Mouse (Mus musculus) heart, adult 9 months (tissue): ENCODE data around the gene Mcm6.

Experiments
- DNase-seq, 2 experiments: peaks; one replicate each; pipeline ENCODE4 v3.0.0; 2022; ENCODE audit warnings: low spot score in 2 of 2

Gene Mcm6

DNA sequence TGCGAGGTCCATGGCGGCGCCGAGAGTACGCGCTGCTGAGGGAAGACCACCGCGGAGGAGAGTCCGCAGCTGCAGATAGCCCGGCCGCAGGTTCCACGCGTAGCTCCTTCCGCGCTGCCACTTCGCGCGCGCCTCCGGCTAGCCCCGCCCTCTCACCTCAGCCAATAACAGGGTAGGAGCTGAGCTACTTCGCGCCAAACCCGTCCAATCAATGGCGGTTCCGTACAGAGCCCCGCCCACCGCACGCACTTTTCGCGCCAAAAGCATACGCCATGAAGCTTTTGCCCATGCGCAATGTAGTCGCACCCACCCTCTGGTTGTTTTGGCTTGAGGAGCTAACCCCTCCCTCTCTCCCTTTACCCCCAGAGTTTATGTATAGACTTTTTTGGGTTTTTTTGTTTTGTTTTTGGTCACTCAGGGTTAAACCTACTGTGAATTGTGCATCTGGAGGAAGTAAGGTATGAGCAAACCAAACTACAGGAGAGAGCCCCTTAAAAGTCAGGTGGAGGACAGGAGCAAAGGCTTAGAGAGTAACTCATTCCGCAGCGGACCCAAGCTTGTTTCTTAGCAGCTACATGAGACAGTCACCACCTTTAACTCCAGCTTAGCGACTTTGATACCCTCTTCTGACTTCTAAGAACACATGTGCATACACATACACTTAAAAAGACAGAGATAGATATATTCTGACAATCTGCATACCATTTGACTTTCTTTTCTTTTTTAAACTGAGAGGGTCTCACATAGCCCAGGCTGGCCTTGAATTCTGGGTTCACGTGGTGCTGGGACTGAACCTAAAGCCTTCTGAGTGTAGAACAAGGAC is at the start of gene Mcm6:
Gene Mcm6, minus strand, starts transcription at position 111 of the 823 bp plus-strand sequence.
- peak; percentile 95 to 97 for DNase-seq

- DNase-seq = no peak
Measured at GRCm38 (mm10) chr1:128406846-128407245, 47.4 kb upstream of the Mcm6 start.

DNA sequence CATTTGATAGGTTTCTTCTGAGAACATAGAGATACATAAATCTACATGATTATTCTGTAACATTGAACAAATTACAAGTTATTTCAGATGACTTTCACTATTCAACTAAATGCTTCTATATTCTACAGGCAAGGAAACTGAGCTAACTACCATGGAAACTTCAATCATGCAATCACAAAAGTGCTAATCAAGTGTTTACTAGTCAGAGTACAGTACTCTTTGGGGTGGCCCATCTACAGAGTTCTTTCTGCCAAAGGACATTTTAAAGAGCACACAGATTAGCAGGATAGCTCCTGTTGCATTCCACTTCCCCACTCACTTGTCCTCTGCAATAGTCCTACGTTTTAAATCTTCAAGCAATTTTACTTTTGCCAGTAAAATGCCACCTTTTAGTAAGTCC is 46.2 kb upstream of the Mcm6 start:
- DNase-seq = no peak

GRCm38 (mm10) chr1:128405041-128405481 is 45.6 kb upstream of the Mcm6 start:
- DNase-seq = no peak

DNA sequence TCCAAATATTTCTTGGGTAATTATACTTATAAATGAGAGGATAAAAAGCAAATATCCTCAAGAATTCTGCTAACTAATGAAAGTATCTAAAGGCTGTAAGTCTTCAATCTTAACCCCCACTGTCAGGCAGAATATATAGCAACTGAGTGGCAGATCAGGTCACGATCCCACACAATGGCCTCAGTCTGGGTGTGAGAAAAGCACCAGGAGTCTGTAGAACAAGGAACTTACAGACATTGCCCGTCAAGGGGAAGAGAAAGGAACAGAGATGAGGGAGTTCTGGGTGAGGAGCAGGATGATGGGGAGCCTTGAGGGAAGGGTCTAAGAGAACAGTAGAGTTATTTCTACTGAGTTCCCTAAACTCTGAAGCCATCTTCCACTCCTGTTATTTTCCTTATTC is 41.5 kb upstream of the Mcm6 start:
- no peak for DNase-seq

GRCm38 (mm10) chr1:128399941-128400915 is 40.8 kb upstream of the Mcm6 start:
- DNase-seq = no peak

DNA sequence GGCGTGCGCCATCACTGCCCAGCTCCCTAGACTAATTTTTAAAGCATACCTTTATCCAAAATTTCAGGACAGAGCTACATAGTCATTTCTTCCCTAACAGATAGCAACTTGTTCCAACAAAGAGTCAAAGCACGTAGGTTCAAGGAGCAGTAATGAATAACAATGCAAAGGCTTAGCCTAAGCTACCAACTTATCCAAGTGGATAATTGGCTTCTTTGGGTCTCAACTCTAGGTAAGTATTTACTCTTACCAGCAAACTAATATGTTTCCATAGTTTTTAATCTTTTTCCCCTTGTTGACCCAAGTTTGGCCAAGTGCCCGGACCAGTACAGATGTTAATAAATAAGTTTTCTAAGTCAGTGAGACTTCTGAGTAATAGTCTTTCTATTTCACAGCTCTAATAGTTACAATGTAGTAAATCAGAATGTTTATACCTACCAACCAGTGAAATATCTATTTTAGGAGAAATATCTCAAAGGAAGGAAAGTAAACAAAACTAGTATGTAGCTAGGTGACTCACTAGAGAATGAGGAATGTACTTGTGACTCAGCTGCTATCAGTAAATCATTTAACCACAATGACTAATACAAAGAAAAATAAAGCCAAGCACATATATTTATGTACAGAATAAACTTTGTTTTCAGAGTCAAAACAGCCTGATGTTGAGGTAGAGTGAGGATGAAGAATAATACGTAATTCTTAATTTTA is 39.4 kb upstream of the Mcm6 start:
- DNase-seq = no peak

DNA sequence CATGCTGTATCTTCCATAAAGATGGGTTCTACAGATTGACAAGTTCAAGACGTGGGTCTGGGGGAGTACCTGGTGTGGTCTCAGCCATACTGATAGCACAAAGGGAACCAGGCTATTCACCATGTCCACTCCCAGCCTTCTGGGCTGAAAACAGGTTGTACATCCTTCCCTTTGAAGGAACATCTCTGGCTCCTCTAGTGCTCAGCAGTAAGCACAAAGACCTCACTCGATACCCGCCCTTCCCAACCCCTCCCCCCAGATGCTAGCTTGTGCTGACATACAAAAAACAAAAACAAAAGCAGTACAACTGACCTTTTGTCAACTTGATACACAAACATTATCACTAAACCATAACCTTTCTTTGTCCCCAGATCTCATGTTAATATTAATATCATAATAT is 35.2 kb upstream of the Mcm6 start:
- DNase-seq = no peak

DNA sequence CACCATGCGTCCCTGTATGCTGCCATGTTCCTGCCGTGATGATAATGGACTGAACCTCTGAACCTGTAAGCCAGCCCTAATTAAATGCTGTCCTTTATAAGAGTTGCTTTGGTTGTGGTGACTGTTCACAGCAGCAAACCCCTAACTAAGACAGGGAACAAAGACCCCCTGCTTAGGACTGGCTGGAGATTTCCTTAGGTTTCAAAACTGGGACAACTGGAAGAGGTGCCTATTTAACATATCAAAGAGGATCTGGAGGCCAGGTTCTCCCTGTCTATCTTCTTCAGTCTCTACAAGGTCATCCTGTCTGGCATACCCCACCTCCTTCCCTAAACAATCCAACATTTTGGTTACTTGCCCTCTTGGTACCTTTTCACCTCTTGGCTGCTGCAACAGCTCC is 32.9 kb upstream of the Mcm6 start:
- DNase-seq = no peak

- no peak for DNase-seq
Measured at GRCm38 (mm10) chr1:128386487-128386886, 27.0 kb upstream of the Mcm6 start.

DNA sequence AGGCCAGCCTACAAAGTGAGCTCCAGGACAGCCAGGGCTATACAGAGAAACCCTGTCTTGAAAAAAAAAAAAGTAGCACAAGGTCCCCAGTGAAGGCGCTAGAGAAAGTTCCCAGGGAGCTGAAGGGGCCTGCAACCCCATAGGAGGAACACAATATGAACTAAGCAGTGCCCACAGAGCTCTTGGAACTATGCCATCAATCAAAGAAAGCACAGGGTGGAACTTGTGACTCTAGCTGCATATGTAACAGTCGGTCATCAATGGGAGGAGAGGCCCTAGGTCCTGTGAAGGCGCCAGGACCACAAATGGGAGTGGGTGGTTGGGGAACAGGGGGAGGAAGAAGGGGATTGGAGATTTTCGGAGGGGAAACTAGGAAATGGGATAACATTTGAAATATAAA is 17.4 kb upstream of the Mcm6 start:
- no peak for DNase-seq

DNA sequence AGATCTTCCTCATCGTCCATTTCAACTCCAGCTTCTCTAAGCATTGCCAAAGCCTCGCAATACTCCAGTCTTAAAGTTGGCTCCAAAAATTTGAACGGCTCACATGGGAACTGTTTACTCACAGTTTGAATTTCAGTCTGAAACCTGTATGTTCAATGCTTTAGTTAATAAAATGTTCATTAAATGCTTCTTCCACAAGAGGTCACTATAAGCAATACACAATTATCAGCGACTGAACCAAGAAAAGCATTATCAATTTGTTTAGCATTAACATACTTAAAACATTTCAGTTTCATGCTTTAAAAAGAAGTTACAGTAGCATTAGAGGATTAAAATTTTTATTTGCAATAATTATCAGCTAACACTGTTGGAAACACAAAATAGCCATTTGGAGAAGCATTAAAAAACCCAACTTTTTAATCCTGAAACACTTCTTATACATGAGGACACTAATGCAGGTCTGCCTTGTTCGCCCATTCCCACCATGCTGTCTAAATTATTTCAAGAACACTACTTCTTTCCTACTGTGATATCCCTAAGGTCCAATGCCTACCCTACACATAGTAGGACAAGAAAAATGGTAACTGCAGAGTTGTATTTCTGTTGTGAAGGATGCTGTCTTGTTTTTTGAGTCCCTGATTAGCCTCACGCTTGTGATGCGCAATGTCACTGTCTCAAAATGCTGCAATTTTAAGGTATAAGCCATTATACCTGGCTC is 12.8 kb upstream of the Mcm6 start:
- DNase-seq = no peak

GRCm38 (mm10) chr1:128368732-128369441 is 9.4 kb upstream of the Mcm6 start:
- DNase-seq = peak in 1 of 2 experiments; percentile 19

DNA sequence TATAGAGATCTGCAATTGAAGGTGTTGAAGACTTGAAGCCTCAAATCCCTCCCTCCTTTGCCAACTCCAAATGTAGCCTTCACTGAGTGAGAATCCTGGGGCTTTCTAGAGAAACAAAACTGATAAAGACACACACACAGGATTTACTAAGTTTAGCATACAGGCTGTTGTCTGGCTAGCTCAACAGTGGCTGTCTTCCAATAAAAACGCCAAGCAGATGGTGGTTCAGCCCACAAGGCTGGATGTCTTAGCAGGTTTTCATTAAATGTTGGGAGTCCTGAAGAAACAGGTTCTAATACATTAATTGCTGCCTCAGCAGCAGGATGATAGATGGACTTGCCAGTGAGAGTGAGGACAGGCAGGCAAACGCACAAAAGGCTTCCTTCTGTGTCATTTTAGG is 1.1 kb upstream of the Mcm6 start:
- DNase-seq = no peak

DNA sequence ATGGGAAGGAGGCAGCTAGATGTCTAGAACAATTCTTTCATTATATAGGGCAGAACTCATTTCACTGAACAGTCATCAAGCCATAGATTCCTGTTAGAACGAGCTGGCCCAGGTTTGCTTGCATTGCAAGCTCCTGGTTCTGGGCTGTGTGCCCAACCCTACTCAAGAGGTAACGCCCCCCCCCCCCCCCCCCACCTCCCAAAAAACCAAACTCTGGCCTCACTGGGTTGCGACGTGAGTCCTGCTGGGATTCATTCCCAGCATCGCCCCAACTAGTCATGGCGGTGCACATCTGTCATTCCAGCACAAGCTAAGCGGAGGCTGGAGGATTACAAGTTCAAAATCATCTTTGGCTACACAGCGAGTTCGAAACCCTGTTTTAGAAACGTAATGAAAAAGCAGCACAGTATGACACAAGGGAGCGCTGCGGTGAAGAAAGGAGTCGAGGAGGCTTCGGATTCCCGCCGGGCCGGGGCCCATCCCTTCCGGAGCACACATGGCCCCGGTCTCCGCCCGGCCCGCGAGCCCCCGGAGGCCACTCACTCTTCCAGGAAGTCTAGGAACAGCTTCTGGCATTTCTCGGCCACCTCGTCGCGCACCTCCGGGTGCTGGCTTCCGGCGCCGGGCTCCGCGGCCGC is 429 bp downstream of the Mcm6 start:
- DNase-seq = no peak

GRCm38 (mm10) chr1:128358276-128358675 is 1.2 kb downstream of the Mcm6 start:
- no peak for DNase-seq

- no peak for DNase-seq
Measured at GRCm38 (mm10) chr1:128357452-128357851, 2.0 kb downstream of the Mcm6 start.

- no peak for DNase-seq
Measured at GRCm38 (mm10) chr1:128353092-128353491, 6.4 kb downstream of the Mcm6 start.

DNA sequence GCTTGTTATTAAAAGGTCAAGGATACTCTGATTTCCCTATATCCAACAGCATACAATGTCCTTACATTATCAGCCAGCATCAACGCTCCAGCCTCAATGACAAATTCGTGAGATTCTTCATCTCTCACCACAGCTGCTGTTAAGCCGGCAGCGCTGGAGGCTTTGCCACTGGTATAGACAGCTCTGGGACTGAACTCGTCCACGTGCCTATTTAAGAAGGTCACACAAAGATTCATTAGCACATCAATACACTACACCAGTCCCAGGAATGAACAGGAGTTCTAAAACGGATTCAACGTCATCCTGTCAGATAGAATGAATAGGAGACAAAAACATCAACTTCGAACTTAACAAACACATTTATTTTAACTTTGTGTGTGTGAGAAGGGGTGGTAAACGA is 15.2 kb downstream of the Mcm6 start:
- DNase-seq = no peak

DNA sequence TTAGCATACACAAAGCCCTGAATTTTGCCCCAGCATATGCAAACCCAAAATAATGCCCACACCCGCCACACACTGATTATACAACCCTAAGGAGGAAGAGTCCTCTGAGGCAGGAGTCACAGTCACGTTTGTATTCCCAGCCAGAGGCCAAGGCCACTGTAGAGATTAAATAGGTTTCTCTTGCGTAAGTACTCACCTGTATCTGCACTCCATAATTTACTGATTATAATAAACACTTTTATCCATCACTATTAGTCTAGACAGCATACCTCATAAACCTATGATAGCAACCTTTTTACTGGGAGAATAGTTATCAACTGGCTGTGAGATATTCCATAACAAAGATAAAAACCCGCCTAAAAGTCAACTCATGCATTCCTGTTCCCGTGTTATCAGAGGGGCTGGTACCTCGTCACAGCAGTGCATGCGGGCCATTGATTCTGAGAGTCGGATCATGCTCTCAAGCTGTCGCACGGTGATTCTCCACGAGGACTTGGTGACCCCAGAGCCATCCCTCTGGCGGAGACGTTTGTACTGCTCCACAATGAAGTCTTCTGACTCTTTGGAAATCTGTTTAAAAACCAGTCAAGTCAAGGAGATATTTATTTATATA is 21.6 kb downstream of the Mcm6 start:
- no peak for DNase-seq
